Mouse (Mus musculus) erythroblast, embryonic 14.5 days (primary cell): ENCODE results near the gene Ankzf1. TPM values are rescaled to one million over a fixed set of nuclear protein-coding genes. Genes with fewer than 3 reads are reported as not detected.

ENCODE experiments used
- H3K27me3 ChIP-seq: 2 replicates; pipeline ENCODE4 v1.6.1; 2012; ENCODE audit warnings: inconsistent platforms; ENCODE audit not compliant: control insufficient read depth
- H3K36me3 ChIP-seq: 2 replicates; pipeline ENCODE4 v1.6.1; 2012; ENCODE audit warnings: mild to moderate bottlenecking, inconsistent platforms; ENCODE audit not compliant: control insufficient read depth
- H3K4me1 ChIP-seq: 2 replicates; pipeline ENCODE4 v1.6.1; 2012; ENCODE audit warnings: inconsistent platforms; ENCODE audit not compliant: control insufficient read depth
- H3K4me3 ChIP-seq: replicated peaks from 2 replicates; pipeline ENCODE3; 2012; ENCODE audit warnings: moderate library complexity, mild to moderate bottlenecking, inconsistent platforms
- H3K9me3 ChIP-seq: 2 replicates; pipeline ENCODE4 v1.6.1; 2012; ENCODE audit warnings: low read length, inconsistent platforms, mixed read lengths; ENCODE audit not compliant: control insufficient read depth
- GATA1 ChIP-seq: IDR thresholded peaks from 2 replicates; pipeline ENCODE4 v1.6.1; 2012; ENCODE audit warnings: low read length, inconsistent platforms, mixed read lengths
- TAL1 ChIP-seq: IDR thresholded peaks from 3 replicates; pipeline ENCODE4 v1.6.1; 2012; ENCODE audit warnings: low read length, inconsistent platforms, mixed read lengths
- polyA plus RNA-seq: library from polyadenylated mRNA; stranded (reverse); fragments of >175 nt; gene quantifications from 2 replicates; pipeline ENCODE4 v1.2.3, GENCODE M21; 2012

Gene Ankzf1
- polyA plus RNA-seq, 1 experiment = 0.98 TPM

DNA sequence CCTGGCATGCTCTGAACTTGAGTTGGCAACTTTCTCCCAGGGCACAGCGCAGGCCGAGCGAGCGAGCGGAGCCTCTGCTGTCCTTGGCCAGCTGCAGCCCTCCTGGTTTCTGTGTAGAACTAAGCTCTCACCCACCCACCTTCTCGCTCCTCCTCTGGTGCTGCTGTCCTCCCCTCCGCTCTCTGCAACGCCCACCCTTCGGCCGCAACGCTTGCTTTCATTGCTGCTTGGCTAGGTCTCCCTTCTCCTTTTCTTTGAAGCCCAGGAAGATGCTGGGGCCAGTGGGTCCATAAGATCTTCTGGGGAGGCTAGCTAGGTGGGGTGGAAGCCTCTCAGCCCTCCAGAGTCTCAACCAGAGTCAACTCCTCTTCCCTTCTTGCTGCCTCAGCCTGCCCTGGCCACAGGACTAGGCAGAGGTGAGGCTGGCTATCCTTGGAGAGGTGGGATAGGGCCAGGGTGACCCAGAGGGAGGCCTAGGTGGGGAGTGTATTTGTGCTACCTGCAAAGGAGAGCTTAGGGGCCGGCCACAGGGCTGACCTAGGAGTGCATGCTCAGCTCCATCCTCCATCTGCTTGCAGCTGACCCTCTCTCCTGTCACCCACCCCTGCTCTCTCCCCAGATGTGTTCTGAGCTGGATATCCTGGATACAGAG, 52.4 kb downstream of the Ankzf1 start:
- Histone ChIP-seq H3K9me3 (no peaks in the 10 kb centered on the region), H3K4me3 (no peak overlapping the region), H3K36me3 (peaks cover 81% of the 10 kb centered on the region), H3K4me1 (peaks cover 61% of the 10 kb centered on the region), H3K27me3 (no peaks in the 10 kb centered on the region)
- no peak for TF ChIP-seq GATA1
- no peak for TF ChIP-seq TAL1

DNA sequence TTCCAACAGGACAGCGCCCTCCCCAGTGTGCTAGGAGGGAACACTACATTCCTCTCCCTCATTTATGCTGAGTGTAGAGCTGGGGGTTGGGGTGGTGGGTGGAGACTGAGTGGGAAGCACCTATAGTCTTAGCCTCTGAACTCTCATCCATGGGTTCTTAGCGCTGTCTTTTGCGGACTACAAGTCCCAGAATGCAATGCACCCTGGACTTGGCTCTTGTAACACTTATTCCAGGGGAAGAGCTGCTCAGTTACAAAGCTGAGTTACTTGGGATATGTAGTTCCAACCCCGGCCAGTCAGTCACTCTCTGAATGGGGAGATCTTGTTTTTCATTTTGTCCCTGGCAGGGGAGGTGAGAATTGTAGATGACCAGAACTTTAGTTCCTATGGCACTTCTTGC, 52.9 kb downstream of the Ankzf1 start:
- peaks cover 61% of the 10 kb centered on the region for H3K4me1 ChIP-seq
- peaks cover 76% of the 10 kb centered on the region for H3K36me3 ChIP-seq
- H3K9me3 ChIP-seq = no peaks in the 10 kb centered on the region
- H3K27me3 ChIP-seq = no peaks in the 10 kb centered on the region
- no peak overlapping the region for H3K4me3 ChIP-seq
- TF ChIP-seq GATA1 (no peak), TAL1 (no peak)

DNA sequence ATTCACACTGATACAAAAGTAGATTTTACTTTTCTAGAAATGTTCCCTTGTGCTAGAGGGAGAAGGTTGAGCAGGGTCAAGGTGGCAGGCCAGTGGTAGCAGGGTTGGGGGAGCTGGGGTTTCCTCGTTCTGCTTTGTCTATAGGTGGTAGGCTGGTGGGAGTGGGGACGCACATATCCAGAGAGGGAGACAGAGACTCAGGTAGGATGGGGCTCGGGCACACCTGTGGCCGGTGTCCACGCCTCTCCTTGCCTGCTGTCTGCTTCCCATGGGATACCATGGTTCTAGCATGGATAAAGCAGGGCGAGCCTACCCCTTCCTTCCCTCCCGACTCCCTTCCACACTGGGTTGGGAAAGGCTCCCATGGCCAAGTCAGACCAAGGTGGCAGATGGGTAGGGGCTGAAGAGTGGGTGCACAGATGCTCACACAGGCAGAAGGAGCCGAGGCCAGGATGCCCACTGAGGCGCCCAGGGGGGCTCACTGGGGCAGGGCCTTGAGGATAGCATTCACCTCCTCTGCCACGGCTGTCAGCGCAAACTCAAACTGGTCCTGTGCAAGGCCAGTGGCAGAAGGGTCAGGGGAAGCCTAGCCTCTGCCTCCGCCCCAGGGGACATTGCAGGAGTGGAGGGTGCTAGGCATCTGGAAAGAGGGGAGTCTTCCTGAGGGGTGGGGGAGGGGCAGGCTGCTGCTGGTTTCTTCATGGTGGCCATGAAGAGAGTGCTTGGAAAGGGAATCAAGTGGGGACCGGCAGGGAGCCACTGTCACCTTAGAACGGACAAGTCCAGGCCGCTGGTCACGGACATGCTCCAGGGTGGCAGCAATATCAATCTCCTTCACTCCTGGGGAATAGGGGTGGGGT, 55.4 kb downstream of the Ankzf1 start:
- Histone ChIP-seq H3K4me3 (no peak overlapping the region), H3K36me3 (peaks cover 51% of the 10 kb centered on the region), H3K27me3 (no peaks in the 10 kb centered on the region), H3K4me1 (peaks cover 70% of the 10 kb centered on the region), H3K9me3 (no peaks in the 10 kb centered on the region)
- TF ChIP-seq TAL1 = no peak
- TF ChIP-seq GATA1 = no peak

DNA sequence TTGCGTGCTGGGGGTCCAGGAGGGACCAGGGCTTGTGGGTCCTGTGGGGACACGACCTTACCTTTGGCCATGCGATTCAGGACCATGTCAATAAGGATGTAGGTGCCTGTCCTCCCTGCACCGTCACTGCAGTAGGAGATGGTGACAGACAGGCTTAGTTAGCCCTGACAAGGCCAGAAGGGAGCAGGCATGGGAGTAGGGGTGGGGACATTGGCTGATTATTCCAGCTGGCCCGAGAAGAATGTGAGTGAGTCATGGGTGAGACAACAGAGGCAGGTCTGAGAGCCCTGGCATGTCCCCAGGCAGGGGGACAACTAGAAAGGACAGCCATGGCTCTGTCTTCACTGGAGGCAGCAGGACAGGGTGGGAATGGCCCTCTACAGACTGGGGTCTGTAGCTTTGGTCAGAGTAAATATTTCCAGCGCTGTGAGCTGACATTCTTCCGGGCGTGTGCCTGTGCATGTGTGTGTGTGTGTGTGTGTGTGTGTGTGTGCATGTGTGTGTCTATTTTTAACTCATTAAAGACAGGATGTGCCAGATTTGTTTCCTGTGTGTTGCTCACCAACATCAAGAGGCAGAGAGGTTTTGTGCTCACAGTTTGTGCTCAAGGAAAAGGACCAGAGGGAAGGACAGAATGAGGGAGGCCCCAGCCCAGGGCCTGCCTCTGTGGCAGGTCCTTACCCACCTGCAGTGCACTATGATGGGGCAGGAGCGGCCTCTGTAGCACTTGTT, 56.3 kb downstream of the Ankzf1 start:
- H3K36me3 ChIP-seq = peaks cover 42% of the 10 kb centered on the region
- peaks cover 77% of the 10 kb centered on the region for H3K4me1 ChIP-seq
- TF ChIP-seq TAL1 (no peak), GATA1 (no peak)
- H3K27me3 ChIP-seq = no peaks in the 10 kb centered on the region
- H3K4me3 ChIP-seq = no peak overlapping the region
- no peaks in the 10 kb centered on the region for H3K9me3 ChIP-seq

Other genes with a start within 250 kb of the Ankzf1 start
- gene Ihh, start 240.5 kb upstream of the Ankzf1 start, polyA plus RNA-seq = 0.06 and 0.19 TPM in 2 replicates
- 0.05 and 0.08 TPM in 2 replicates for gene Nhej1, start 67.0 kb upstream of the Ankzf1 start, polyA plus RNA-seq
- 0.05 TPM in 1 of 2 replicates, not detected in the other for gene Slc23a3, start 58.3 kb upstream of the Ankzf1 start, polyA plus RNA-seq
- 8.4 and 9.6 TPM in 2 replicates for gene Cnppd1, start 49.4 kb upstream of the Ankzf1 start, polyA plus RNA-seq
- gene Retreg2, start 49.4 kb upstream of the Ankzf1 start, polyA plus RNA-seq = 10.9 and 14.3 TPM in 2 replicates
- 6.7 and 7.3 TPM in 2 replicates for gene Zfand2b, start 23.5 kb upstream of the Ankzf1 start, polyA plus RNA-seq
- gene Abcb6, start 11.8 kb upstream of the Ankzf1 start, polyA plus RNA-seq = 10.0 and 12.6 TPM in 2 replicates
- gene Atg9a, start within 50 bp of the Ankzf1 start, polyA plus RNA-seq = 25.7 and 26.4 TPM in 2 replicates
- gene Glb1l, start 18.7 kb downstream of the Ankzf1 start, polyA plus RNA-seq = 0.02 and 0.62 TPM in 2 replicates
- 13.2 and 18.8 TPM in 2 replicates for gene Stk16, start 18.7 kb downstream of the Ankzf1 start, polyA plus RNA-seq
- 5.9 and 9.5 TPM in 2 replicates for gene Tuba4a, start 27.7 kb downstream of the Ankzf1 start, polyA plus RNA-seq
- gene A630095N17Rik, start 40.0 kb downstream of the Ankzf1 start, polyA plus RNA-seq = not detected in 2 replicates
- 24.2 and 27.6 TPM in 2 replicates for gene Dnajb2, start 44.3 kb downstream of the Ankzf1 start, polyA plus RNA-seq
- not detected in 2 replicates for gene Ptprn, start 72.4 kb downstream of the Ankzf1 start, polyA plus RNA-seq
- gene Resp18, start 86.3 kb downstream of the Ankzf1 start, polyA plus RNA-seq = not detected in 2 replicates
- gene Dnpep, start 125.8 kb downstream of the Ankzf1 start, polyA plus RNA-seq = 3.7 and 4.8 TPM in 2 replicates
- 0.03 and 0.12 TPM in 2 replicates for gene Des, start 168.2 kb downstream of the Ankzf1 start, polyA plus RNA-seq
- gene Speg, start 183.1 kb downstream of the Ankzf1 start, polyA plus RNA-seq = 0.10 and 0.18 TPM in 2 replicates
- gene Gmppa, start 243.8 kb downstream of the Ankzf1 start, polyA plus RNA-seq = 11.6 and 12.7 TPM in 2 replicates